Mouse (Mus musculus) midbrain, embryonic 10.5 days (tissue): ENCODE results near the gene Psmd1. TPM values are rescaled to one million over a fixed set of nuclear protein-coding genes. Genes with fewer than 3 reads are reported as not detected.
A peak's percentile ranks its signal among the peaks of the same experiment; 100 is the strongest.

ENCODE experiments used
- DNase-seq: peaks from one replicate; pipeline ENCODE4 v3.0.0-alpha.2; 2017; ENCODE audit warnings: low spot score
- H3K27ac ChIP-seq: fragments of 300-500 bp; sonication (generic); replicated peaks from 2 replicates; pipeline ENCODE4 v1.5.1; 2016; ENCODE audit warnings: mild to moderate bottlenecking
- H3K27me3 ChIP-seq: fragments of 300-500 bp; sonication (generic); 2 replicates; pipeline ENCODE4 v1.6.1; 2016; ENCODE audit warnings: low read depth, mild to moderate bottlenecking; ENCODE audit not compliant: poor library complexity, severe bottlenecking
- H3K36me3 ChIP-seq: fragments of 300-500 bp; sonication (generic); 2 replicates; pipeline ENCODE4 v1.6.1; 2016; ENCODE audit warnings: mild to moderate bottlenecking, moderate library complexity
- H3K4me1 ChIP-seq: fragments of 300-500 bp; sonication (generic); 2 replicates; pipeline ENCODE4 v1.6.1; 2016
- H3K4me3 ChIP-seq: fragments of 300-500 bp; sonication (generic); 2 replicates; pipeline ENCODE4 v1.5.1; 2016; ENCODE audit warnings: mild to moderate bottlenecking, moderate library complexity
- H3K9me3 ChIP-seq: fragments of 300-500 bp; sonication (generic); replicated peaks from 2 replicates; pipeline ENCODE4 v1.6.1; 2016; ENCODE audit warnings: mild to moderate bottlenecking
- WGBS: fragments of 180-500 bp; shearing (Covaris S2); methylation state at CpG from one replicate; pipeline ENCODE4 v1.1.7; 2016; 5-methylcytosine and 5-hydroxymethylcytosine counted together
- polyA plus RNA-seq: library from polyadenylated mRNA; unstranded; fragments of >200 nt; fragmentation: Nextera tagmentation; extraction: Ambion mirVana; gene quantifications from 2 replicates; pipeline ENCODE4 v1.2.1, GENCODE M21; 2016

The Psmd1 gene
- polyA plus RNA-seq, 1 experiment from 2014 or later = 239 TPM

- Histone ChIP-seq H3K4me3 (peak overlapping the region; percentile 71), H3K27ac (no peak overlapping the region), H3K4me1 (peaks cover 19% of the 10 kb centered on the region), H3K27me3 (peaks cover 64% of the 10 kb centered on the region), H3K36me3 (no peaks in the 10 kb centered on the region), H3K9me3 (peaks cover 4% of the 10 kb centered on the region; the same call in 1 of the 2 replicates)
- peak; percentile 20 for DNase-seq
- 5% methylated on average over 24 of the region's 24 CpGs for WGBS
Measured at GRCm38 (mm10) chr1:86046833-86047563, 17.2 kb upstream of the Psmd1 start.

GRCm38 (mm10) chr1:86048231-86048630, 16.0 kb upstream of the Psmd1 start:
- Histone ChIP-seq H3K27ac (no peak overlapping the region), H3K4me1 (peaks cover 19% of the 10 kb centered on the region), H3K4me3 (no peak overlapping the region), H3K27me3 (peaks cover 60% of the 10 kb centered on the region), H3K9me3 (no peaks in the 10 kb centered on the region), H3K36me3 (no peaks in the 10 kb centered on the region)
- DNase-seq = no peak
- WGBS = 79% methylated on average over 4 of the region's 4 CpGs

GRCm38 (mm10) chr1:86048744-86049143, 15.4 kb upstream of the Psmd1 start:
- H3K4me3 ChIP-seq = no peak overlapping the region
- H3K36me3 ChIP-seq = no peaks in the 10 kb centered on the region
- no peak for DNase-seq
- WGBS = 76% methylated on average over 3 of the region's 3 CpGs
- H3K27me3 ChIP-seq = peaks cover 55% of the 10 kb centered on the region
- H3K27ac ChIP-seq = no peak overlapping the region
- H3K9me3 ChIP-seq = no peaks in the 10 kb centered on the region
- peaks cover 19% of the 10 kb centered on the region for H3K4me1 ChIP-seq

GRCm38 (mm10) chr1:86053198-86053921, 10.8 kb upstream of the Psmd1 start:
- Histone ChIP-seq H3K4me1 (no peaks in the 10 kb centered on the region), H3K9me3 (no peaks in the 10 kb centered on the region), H3K27me3 (peaks cover 9% of the 10 kb centered on the region), H3K4me3 (no peak overlapping the region), H3K36me3 (no peaks in the 10 kb centered on the region), H3K27ac (no peak overlapping the region)
- WGBS = 87% methylated on average over 12 of the region's 12 CpGs
- DNase-seq = no peak

GRCm38 (mm10) chr1:86054943-86055342, 9.2 kb upstream of the Psmd1 start:
- 70% methylated on average over 3 of the region's 3 CpGs for WGBS
- no peaks in the 10 kb centered on the region for H3K36me3 ChIP-seq
- H3K4me3 ChIP-seq = no peak overlapping the region
- H3K4me1 ChIP-seq = peaks cover 7% of the 10 kb centered on the region
- H3K27ac ChIP-seq = no peak overlapping the region
- H3K9me3 ChIP-seq = no peaks in the 10 kb centered on the region
- no peaks in the 10 kb centered on the region for H3K27me3 ChIP-seq
- DNase-seq = no peak

- Histone ChIP-seq H3K9me3 (no peaks in the 10 kb centered on the region), H3K4me1 (peaks cover 7% of the 10 kb centered on the region), H3K27ac (no peak overlapping the region), H3K36me3 (no peaks in the 10 kb centered on the region), H3K4me3 (no peak overlapping the region), H3K27me3 (no peaks in the 10 kb centered on the region)
- WGBS = 88% methylated on average over 4 of the region's 4 CpGs
- DNase-seq = no peak
Measured at GRCm38 (mm10) chr1:86056284-86056683, 7.9 kb upstream of the Psmd1 start.

GRCm38 (mm10) chr1:86058856-86059769, 5.1 kb upstream of the Psmd1 start:
- peaks cover 7% of the 10 kb centered on the region for H3K4me1 ChIP-seq
- peak overlapping the region; percentile 82 for H3K27ac ChIP-seq
- WGBS = 12% methylated on average over 21 of the region's 21 CpGs
- no peaks in the 10 kb centered on the region for H3K36me3 ChIP-seq
- H3K9me3 ChIP-seq = no peaks in the 10 kb centered on the region
- peak; percentile 93 for DNase-seq
- H3K4me3 ChIP-seq = peak overlapping the region; percentile 53
- no peaks in the 10 kb centered on the region for H3K27me3 ChIP-seq

- 88% methylated on average over 6 of the region's 6 CpGs for WGBS
- peaks cover 9% of the 10 kb centered on the region; the same call in 1 of the 2 replicates for H3K9me3 ChIP-seq
- peaks cover 13% of the 10 kb centered on the region for H3K36me3 ChIP-seq
- H3K4me3 ChIP-seq = no peak overlapping the region
- H3K4me1 ChIP-seq = peaks cover 20% of the 10 kb centered on the region
- H3K27ac ChIP-seq = no peak overlapping the region
- DNase-seq = no peak
- no peaks in the 10 kb centered on the region for H3K27me3 ChIP-seq
Measured at GRCm38 (mm10) chr1:86062523-86062922, 1.7 kb upstream of the Psmd1 start.

- no peaks in the 10 kb centered on the region for H3K4me1 ChIP-seq
- H3K27ac ChIP-seq = no peak overlapping the region
- H3K36me3 ChIP-seq = peaks cover 95% of the 10 kb centered on the region
- no peaks in the 10 kb centered on the region; the same call in 1 of the 2 replicates for H3K9me3 ChIP-seq
- no peak for DNase-seq
- no peak overlapping the region for H3K4me3 ChIP-seq
- 97% methylated on average over 2 of the region's 2 CpGs for WGBS
- no peaks in the 10 kb centered on the region for H3K27me3 ChIP-seq
Measured at GRCm38 (mm10) chr1:86076565-86076964, 12.4 kb downstream of the Psmd1 start.

- Histone ChIP-seq H3K4me1 (no peaks in the 10 kb centered on the region), H3K27ac (no peak overlapping the region), H3K4me3 (no peak overlapping the region), H3K36me3 (peaks cover 93% of the 10 kb centered on the region), H3K9me3 (no peaks in the 10 kb centered on the region), H3K27me3 (no peaks in the 10 kb centered on the region)
- no peak for DNase-seq
- WGBS = 89% methylated on average over 7 of the region's 7 CpGs
Measured at GRCm38 (mm10) chr1:86094413-86094812, 30.2 kb downstream of the Psmd1 start.

GRCm38 (mm10) chr1:86105054-86105453, 40.9 kb downstream of the Psmd1 start:
- no peaks in the 10 kb centered on the region for H3K9me3 ChIP-seq
- H3K4me3 ChIP-seq = no peak overlapping the region
- 100% methylated on average over 1 of the region's 1 CpGs for whole genome bisulfite sequencing
- H3K27ac ChIP-seq = no peak overlapping the region
- DNase-seq = no peak
- peaks cover 36% of the 10 kb centered on the region for H3K36me3 ChIP-seq
- no peaks in the 10 kb centered on the region for H3K27me3 ChIP-seq
- no peaks in the 10 kb centered on the region for H3K4me1 ChIP-seq

- peaks cover 26% of the 10 kb centered on the region for H3K36me3 ChIP-seq
- H3K9me3 ChIP-seq = no peaks in the 10 kb centered on the region
- H3K4me3 ChIP-seq = no peak within 1 kb of the TSS
- no peak within 1 kb of the TSS for H3K27ac ChIP-seq
- H3K4me1 ChIP-seq = peaks cover 4% of the 10 kb centered on the region; the same call in 1 of the 2 replicates
- no peaks in the 10 kb centered on the region for H3K27me3 ChIP-seq
- 79% methylated on average over 6 of the region's 6 CpGs for WGBS
- no peak for DNase-seq
Measured at GRCm38 (mm10) chr1:86111779-86112178, 47.6 kb downstream of the Psmd1 start, which contains the start of gene Htr2b. Htr2b (minus strand) TSS chr1:86111970.
